10 mouse cellular contexts compared by ENCODE assay signal in genomic region chr9:43261941-43262340, GRCm38 (mm10). TPM values are rescaled to one million over a fixed set of nuclear protein-coding genes. Genes with fewer than 3 reads are reported as not detected.
DNase-seq lines count a peak whose midpoint lies in the region; ATAC-seq and TF ChIP-seq lines count a peak whose summit lies in the region.
"Had no signal": no experiment of that assay in that cellular context is flagged by ENCODE, and none has a peak within 500 bp of the region (broad histone marks: within the 10 kb centered on the region; RNA-seq: fewer than 3 reads in every experiment).

No protein-coding gene starts in this region.

- H3K27me3 ChIP-seq in lung, embryonic 14.5 days (ENCODE audit: insufficient read depth, low read length) = no peaks in the 10 kb centered on the region
- H3K27me3 ChIP-seq in kidney, postnatal 0 days (ENCODE audit: insufficient read depth, low read length) = no peaks in the 10 kb centered on the region
- peaks cover 8% of the 10 kb centered on the region; the same call in 1 of the 2 replicates for H3K27me3 ChIP-seq in neural tube, embryonic 15.5 days (replicated peaks)

- no peak overlapping the region for H3K4me3 ChIP-seq in lung, embryonic 14.5 days (ENCODE audit: low read depth, low read length)
- no peak overlapping the region for H3K4me3 ChIP-seq in brown adipose tissue, adult 24 weeks (ENCODE audit: insufficient read depth, low read depth, low read length)
- H3K4me3 ChIP-seq in kidney, postnatal 0 days (replicated peaks; ENCODE audit: low read depth, low read length) = no peak overlapping the region
- H3K4me3 ChIP-seq in neural tube, embryonic 15.5 days (replicated peaks) = no peak overlapping the region

- peaks cover 24% of the 10 kb centered on the region for H3K4me1 ChIP-seq in lung, embryonic 14.5 days (ENCODE audit: insufficient read depth)
- peaks cover 14% of the 10 kb centered on the region for H3K4me1 ChIP-seq in brown adipose tissue, adult 24 weeks (ENCODE audit: control insufficient read depth, insufficient read depth, insufficient read length, low read length)
- H3K4me1 ChIP-seq in kidney, postnatal 0 days (replicated peaks; ENCODE audit: insufficient read depth, low read length) = peaks cover 30% of the 10 kb centered on the region
- H3K4me1 ChIP-seq in neural tube, embryonic 15.5 days = peaks cover 10% of the 10 kb centered on the region

- peak; percentile 27 for DNase-seq in lung, embryonic 14.5 days
- DNase-seq in lung, postnatal 4 days = no peak
- peak; percentile 73 for DNase-seq in kidney, postnatal 0 days (ENCODE audit: low spot score)
- no peak for DNase-seq in thymus, postnatal 25 days
- no peak for DNase-seq in cerebellum, adult 11 months

- peak; percentile 38 for ATAC-seq in lung, embryonic 14.5 days (ENCODE audit: insufficient read depth)
- peak; percentile 74 for ATAC-seq in kidney, postnatal 0 days (replicated peaks; ENCODE audit: low FRiP score, low read depth)
- ATAC-seq in neural tube, embryonic 15.5 days (ENCODE audit: low FRiP score) = no peak
- ATAC-seq: activated CD4-positive, CD25-positive, alpha-beta regulatory T cell, adult 4 months had no signal

- H3K4me2 ChIP-seq in lung, embryonic 14.5 days = no peak overlapping the region
- no peak overlapping the region for H3K4me2 ChIP-seq in kidney, postnatal 0 days (ENCODE audit: low read length)
- no peak overlapping the region for H3K4me2 ChIP-seq in neural tube, embryonic 15.5 days
- H3K4me2 ChIP-seq: midbrain, embryonic 11.5 days had no signal

- no peak overlapping the region for H3K9ac ChIP-seq in lung, embryonic 14.5 days
- no peak overlapping the region for H3K9ac ChIP-seq in kidney, postnatal 0 days (ENCODE audit: low read depth, low read length)
- H3K9ac ChIP-seq in neural tube, embryonic 15.5 days (replicated peaks) = no peak overlapping the region

- H3K27ac ChIP-seq in lung, embryonic 14.5 days (ENCODE audit: low read depth) = peak overlapping the region; percentile 96
- peak overlapping the region; percentile 24; the same call in 1 of the 2 replicates for H3K27ac ChIP-seq in brown adipose tissue, adult 24 weeks (replicated peaks; ENCODE audit: low read depth, low read length)
- H3K27ac ChIP-seq in kidney, postnatal 0 days = peak overlapping the region; percentile 89
- 0 out of 2 replicates have a peak overlapping the region, but pooled peaks have one; percentile 23 for H3K27ac ChIP-seq in neural tube, embryonic 15.5 days (replicated peaks)

- WGBS in lung, embryonic 14.5 days = 16% methylated on average over 2 of the region's 2 CpGs
- 27% methylated on average over 2 of the region's 2 CpGs for WGBS in kidney, postnatal 0 days
- WGBS in neural tube, embryonic 15.5 days = 53% methylated on average over 2 of the region's 2 CpGs

- no peaks in the 10 kb centered on the region for H3K9me3 ChIP-seq in lung, embryonic 14.5 days (ENCODE audit: low read depth, low read length)
- no peaks in the 10 kb centered on the region for H3K9me3 ChIP-seq in kidney, postnatal 0 days (replicated peaks; ENCODE audit: low read length)
- H3K9me3 ChIP-seq in neural tube, embryonic 15.5 days (replicated peaks) = no peaks in the 10 kb centered on the region

- TF ChIP-seq CTCF in lung, embryonic 14.5 days (IDR thresholded peaks at IDR 0.05; ENCODE audit: low read depth) = peak; percentile 21
- TF ChIP-seq CTCF in kidney, postnatal 0 days (IDR thresholded peaks at IDR 0.05; ENCODE audit: low read depth) = peak; percentile 52

- H3K36me3 ChIP-seq in lung, embryonic 14.5 days (ENCODE audit: insufficient read depth) = no peaks in the 10 kb centered on the region
- no peaks in the 10 kb centered on the region for H3K36me3 ChIP-seq in kidney, postnatal 0 days (ENCODE audit: insufficient read depth, low read length)
- no peaks in the 10 kb centered on the region for H3K36me3 ChIP-seq in neural tube, embryonic 15.5 days

RNA-seq across cellular contexts. Expression of gene Oaf, which starts 22.2 kb away (rescaled TPM):
- polyA plus RNA-seq in lung, embryonic 14.5 days (2014; fragmentation: Nextera tagmentation; extraction: Ambion mirVana) = 84.5 and 95.4 TPM in 2 replicates
- polyA plus RNA-seq in brown adipose tissue, adult 24 weeks (2012; ENCODE audit: insufficient read depth, insufficient read length, missing spikeins) = 20.8 and 29.8 TPM in 2 replicates
- polyA plus RNA-seq in kidney, postnatal 0 days (2015; fragmentation: Nextera tagmentation; extraction: Ambion mirVana) = 57.2 and 62.9 TPM in 2 replicates
- 9.4 and 16.3 TPM in 2 replicates for polyA plus RNA-seq in neural tube, embryonic 15.5 days (2015; fragmentation: Nextera tagmentation; extraction: Ambion mirVana)

RNA-seq across cellular contexts. Expression of gene Trim29, which starts 48.7 kb away (rescaled TPM):
- 0.19 and 0.21 TPM in 2 replicates for polyA plus RNA-seq in lung, embryonic 14.5 days (2014; fragmentation: Nextera tagmentation; extraction: Ambion mirVana)
- polyA plus RNA-seq in brown adipose tissue, adult 24 weeks (2012; ENCODE audit: insufficient read depth, insufficient read length, missing spikeins) = 0.52 TPM in 1 of 2 replicates, not detected in the other
- 2.5 and 2.6 TPM in 2 replicates for polyA plus RNA-seq in kidney, postnatal 0 days (2015; fragmentation: Nextera tagmentation; extraction: Ambion mirVana)
- polyA plus RNA-seq in neural tube, embryonic 15.5 days (2015; fragmentation: Nextera tagmentation; extraction: Ambion mirVana) = 0.18 and 14.8 TPM in 2 replicates
- polyA plus RNA-seq: activated CD4-positive, CD25-positive, alpha-beta regulatory T cell, adult 4 months had no signal

RNA-seq across cellular contexts. Expression of gene Pou2f3, which starts 51.8 kb away (rescaled TPM):
- 0.08 and 0.16 TPM in 2 replicates for polyA plus RNA-seq in lung, embryonic 14.5 days (2014; fragmentation: Nextera tagmentation; extraction: Ambion mirVana)
- not detected in 2 replicates for polyA plus RNA-seq in brown adipose tissue, adult 24 weeks (2012; ENCODE audit: insufficient read depth, insufficient read length, missing spikeins)
- 0.41 and 0.47 TPM in 2 replicates for polyA plus RNA-seq in kidney, postnatal 0 days (2015; fragmentation: Nextera tagmentation; extraction: Ambion mirVana)
- polyA plus RNA-seq in neural tube, embryonic 15.5 days (2015; fragmentation: Nextera tagmentation; extraction: Ambion mirVana) = 0.47 TPM in 1 of 2 replicates, not detected in the other
- polyA plus RNA-seq: activated CD4-positive, CD25-positive, alpha-beta regulatory T cell, adult 4 months; midbrain, embryonic 11.5 days; spleen, adult 2 months had no signal

Comparison
In these comparisons a context has a peak if more than half of its experiments do, and no peak if none do; other contexts are left out.
1. DNase-seq: peak in lung, embryonic 14.5 days (single experiment) and kidney, postnatal 0 days (single experiment); none in lung, postnatal 4 days (0 of 2), thymus, postnatal 25 days (single experiment) and cerebellum, adult 11 months (single experiment).
2. H3K27ac ChIP-seq: peak in every context shown above with its lines; median percentile 96 in lung, embryonic 14.5 days; 89 in kidney, postnatal 0 days; 24 in brown adipose tissue, adult 24 weeks; 23 in neural tube, embryonic 15.5 days.